Mouse (Mus musculus) sigmoid colon, adult 10 weeks (tissue): ENCODE measurements around the gene Zfp51. TPM values are rescaled to one million over a fixed set of nuclear protein-coding genes. Genes with fewer than 3 reads are reported as not detected.

Experiments used
- polyA plus RNA-seq: library from polyadenylated mRNA; stranded (reverse); fragments of 350-450 nt; fragmentation: Illumina TruSeq; extraction: RNeasy Lipid Tissue Mini Kit (QIAGEN cat#74804); gene quantifications from one replicate; pipeline ENCODE4 v1.2.3, GENCODE M21; 2014; ENCODE audit warnings: low read depth, low replicate concordance

The Zfp51 gene
- 72.2 TPM for polyA plus RNA-seq

GRCm38 (mm10) chr17:21450138-21450704 is at the start of gene Zfp51:
TSS of gene Zfp51 (plus strand) at chr17:21450374.

GRCm38 (mm10) chr17:21422664-21423599 is 27.2 kb upstream of the Zfp51 start, which contains the start of gene Zfp54:
TSS of gene Zfp54 (plus strand) at chr17:21423227.

GRCm38 (mm10) chr17:21488760-21489499 is 38.8 kb downstream of the Zfp51 start, which contains the start of gene Zfp53:
TSS of gene Zfp53 (plus strand) at chr17:21488998.

Other genes with a start within 250 kb of the Zfp51 start
- gene Vmn1r234, start 224.3 kb upstream of the Zfp51 start, polyA plus RNA-seq, result not detected
- not detected for gene Vmn1r235, start 194.0 kb upstream of the Zfp51 start, polyA plus RNA-seq
- not detected for gene Vmn1r236, start 167.4 kb upstream of the Zfp51 start, polyA plus RNA-seq
- gene Vmn1r237, start 138.5 kb upstream of the Zfp51 start, polyA plus RNA-seq, result not detected
- gene Zfp677, start 66.6 kb upstream of the Zfp51 start, polyA plus RNA-seq, result 23.0 TPM
- 61.5 TPM for gene Zfp54, start 27.1 kb upstream of the Zfp51 start, polyA plus RNA-seq
- 62.3 TPM for gene Zfp53, start 38.6 kb downstream of the Zfp51 start, polyA plus RNA-seq
- 33.4 TPM for gene Zfp52, start 85.2 kb downstream of the Zfp51 start, polyA plus RNA-seq
- gene Zfp948, start 116.6 kb downstream of the Zfp51 start, polyA plus RNA-seq, result 80.1 TPM
- 52.2 TPM for gene Zfp983, start 200.2 kb downstream of the Zfp51 start, polyA plus RNA-seq
- 46.8 TPM for gene Gm10226, start 241.5 kb downstream of the Zfp51 start, polyA plus RNA-seq